ENCODE assay signal across 14 mouse cellular contexts in the genomic region with DNA sequence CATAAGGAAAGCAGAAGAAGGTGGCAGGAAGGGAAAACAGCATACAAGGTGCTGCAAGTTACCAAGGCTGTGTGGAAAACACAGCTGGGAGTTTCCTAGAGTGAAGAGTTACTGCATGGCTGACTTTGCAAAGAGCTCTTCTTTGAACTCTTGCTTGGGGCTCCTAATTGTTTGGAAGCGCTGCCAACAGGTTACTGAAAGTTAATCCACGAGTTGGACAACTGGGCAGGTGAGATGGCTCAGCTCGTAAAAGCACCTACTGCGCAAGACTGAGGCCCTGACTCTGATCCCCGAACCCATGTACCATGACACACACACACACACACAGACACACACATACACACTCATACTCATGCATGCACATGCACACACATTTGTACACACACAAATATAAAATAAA.
"Had no signal": no experiment of that assay in that cellular context is flagged by ENCODE, and none has a peak within 500 bp of the region (broad histone marks: within the 10 kb centered on the region; RNA-seq: fewer than 3 reads in every experiment).

No protein-coding gene starts in this region.

- H3K27ac ChIP-seq: layer of hippocampus, adult 2 months; limb, embryonic 12.5 days; limb, embryonic 15.5 days; liver, embryonic 13.5 days had no signal

- DNase-seq: layer of hippocampus, adult 9-11 months; left cerebral cortex, postnatal 4 days; liver, embryonic 13.5 days; lung, adult 2 months; lung, postnatal 14 days; lung, postnatal 4 days; midbrain, embryonic 14.5 days; thymus, adult 18-20 months; thymus, postnatal 36 days had no signal

- ATAC-seq: intestine, postnatal 0 days had no signal

- H3K4me2 ChIP-seq: limb, embryonic 12.5 days; limb, embryonic 15.5 days; liver, embryonic 13.5 days; midbrain, embryonic 11.5 days had no signal

- H3K4me3 ChIP-seq: layer of hippocampus, adult 2 months; limb, embryonic 12.5 days; limb, embryonic 15.5 days; liver, embryonic 13.5 days had no signal

- H3K4me1 ChIP-seq: limb, embryonic 12.5 days; limb, embryonic 15.5 days; liver, embryonic 13.5 days had no signal

- H3K36me3 ChIP-seq: limb, embryonic 12.5 days; limb, embryonic 15.5 days; liver, embryonic 13.5 days had no signal

- H3K9ac ChIP-seq: limb, embryonic 12.5 days; limb, embryonic 15.5 days; liver, embryonic 13.5 days had no signal

- H3K27me3 ChIP-seq: limb, embryonic 12.5 days; limb, embryonic 15.5 days; liver, embryonic 13.5 days had no signal

- H3K9me3 ChIP-seq: limb, embryonic 12.5 days; limb, embryonic 15.5 days; liver, embryonic 13.5 days had no signal
